Mouse (Mus musculus) R1 (cell line): ENCODE data around the gene Wipf2.

ENCODE experiments used
- DNase-seq: peaks from one replicate; pipeline ENCODE4 v3.0.0-alpha.2; 2018; ENCODE audit warnings: low read depth, low spot score

Gene Wipf2

GRCm38 (mm10) chr11:98943741-98944461, 80.5 kb downstream of the Wipf2 start:
- no peak for DNase-seq

GRCm38 (mm10) chr11:98944897-98945604, 81.6 kb downstream of the Wipf2 start:
- no peak for DNase-seq

GRCm38 (mm10) chr11:98945605-98945977, 82.2 kb downstream of the Wipf2 start:
- DNase-seq, result no peak

GRCm38 (mm10) chr11:98947969-98948569, 84.6 kb downstream of the Wipf2 start:
- DNase-seq, result no peak

GRCm38 (mm10) chr11:98949242-98949957, 86.0 kb downstream of the Wipf2 start:
- DNase-seq, result no peak

GRCm38 (mm10) chr11:98949958-98950460, 86.6 kb downstream of the Wipf2 start:
- no peak for DNase-seq

- no peak for DNase-seq
Measured at GRCm38 (mm10) chr11:98950484-98950883, 87.0 kb downstream of the Wipf2 start.

GRCm38 (mm10) chr11:98951026-98951906, 87.8 kb downstream of the Wipf2 start:
- DNase-seq, result no peak

- no peak for DNase-seq
Measured at GRCm38 (mm10) chr11:98952111-98952510, 88.7 kb downstream of the Wipf2 start.

- peak; percentile 57 for DNase-seq
Measured at GRCm38 (mm10) chr11:98952736-98953135, 89.3 kb downstream of the Wipf2 start.

GRCm38 (mm10) chr11:98953361-98953760, 89.9 kb downstream of the Wipf2 start:
- peak; percentile 51 for DNase-seq

- DNase-seq, result no peak
Measured at GRCm38 (mm10) chr11:98953835-98954320, 90.4 kb downstream of the Wipf2 start.

GRCm38 (mm10) chr11:98954373-98954772, 90.9 kb downstream of the Wipf2 start:
- peak; percentile 87 for DNase-seq
